Mouse (Mus musculus) liver, embryonic 14.5 days (tissue): ENCODE measurements around the gene Pon3.

Source experiments
- CTCF ChIP-seq: IDR thresholded peaks from 2 replicates; pipeline ENCODE4 v1.5.1; 2016; ENCODE audit warnings: antibody characterized with exemption, low read depth, control low read depth
- EP300 ChIP-seq: IDR thresholded peaks from 2 replicates; pipeline ENCODE4 v1.6.1; 2016; ENCODE audit warnings: antibody characterized with exemption, low read depth

DNA sequence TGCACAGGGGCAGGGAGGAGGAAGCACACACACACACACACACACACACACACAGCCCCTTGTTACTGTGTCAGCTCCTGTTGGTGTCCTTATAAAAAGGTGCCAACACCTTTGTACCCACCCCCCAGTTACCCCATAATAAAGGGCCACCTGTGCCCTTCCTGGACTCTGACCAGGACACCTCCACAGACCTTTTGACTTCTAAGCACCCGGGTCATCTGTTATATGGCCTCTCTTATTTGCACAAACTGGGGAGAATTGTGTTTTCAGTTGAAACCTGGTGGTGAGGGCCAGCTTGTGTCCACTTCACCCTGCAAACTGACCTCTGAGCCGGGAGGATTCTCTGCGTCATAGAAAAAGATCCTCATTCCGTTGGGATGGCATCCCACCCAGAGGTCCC is 84.7 kb downstream of the Pon3 start:
- no peak for TF ChIP-seq CTCF
- TF ChIP-seq EP300, result no peak
